Mouse (Mus musculus): Measurements from ENCODE around the gene Kcnmb1.

GRCm38 (mm10) chr11:33967708-33968107 lies 4.9 kb downstream of the Kcnmb1 start:
- no peak for TF ChIP-seq CHD2 (IDR thresholded peaks at IDR 0.05; ENCODE audit: low read depth, low read length)
- TF ChIP-seq HCFC1 (IDR thresholded peaks at IDR 0.05; ENCODE audit: borderline replicate concordance, insufficient read depth, low read length): no peak
- TF ChIP-seq ZNF384 (IDR thresholded peaks at IDR 0.05; ENCODE audit: low read depth, low read length): no peak
- TF ChIP-seq ZC3H11A (IDR thresholded peaks at IDR 0.05; ENCODE audit: borderline replicate concordance, low read depth, low read length): no peak

Measured in ES-E14 (cell line).